Mouse (Mus musculus): Measurements from ENCODE around the gene Magi2. TPM values are rescaled to one million over a fixed set of nuclear protein-coding genes. Genes with fewer than 3 reads are reported as not detected.

Magi2 gene
- polyA plus RNA-seq, 1 experiment: 0.60 TPM

DNA sequence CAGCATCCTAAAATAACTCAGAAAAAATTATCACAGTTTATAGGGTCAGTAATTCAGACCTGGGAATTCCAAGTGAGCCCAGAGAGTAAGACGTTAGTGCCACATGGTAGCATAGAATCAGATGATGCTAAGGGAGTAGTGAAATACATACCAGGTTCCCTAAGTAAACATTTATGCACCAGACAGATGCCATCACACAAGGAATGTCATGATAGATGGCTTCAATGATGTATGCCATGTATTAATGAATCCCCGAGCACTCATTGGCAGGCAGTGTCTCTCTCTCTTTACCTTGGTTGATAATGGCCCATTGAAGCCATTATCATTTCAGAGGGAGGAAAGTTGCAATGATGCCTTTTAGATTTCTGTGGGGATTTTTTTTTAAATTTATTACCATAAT is 490.5 kb downstream of the Magi2 start:
- no peaks in the 10 kb centered on the region for H3K27me3 ChIP-seq (ENCODE audit: control insufficient read depth, insufficient read depth, low read length)
- no peaks in the 10 kb centered on the region for H3K36me3 ChIP-seq (ENCODE audit: control insufficient read depth, insufficient read depth, low read length)
- 80% methylated on average over 2 of the region's 2 CpGs for WGBS
- H3K4me3 ChIP-seq (ENCODE audit: low read depth, low read length): no peak overlapping the region
- no peak overlapping the region for H3K27ac ChIP-seq (ENCODE audit: insufficient read depth, low read depth, low read length)
- TF ChIP-seq CTCF (IDR thresholded peaks at IDR 0.05; ENCODE audit: extremely low read depth, insufficient read length, insufficient replicate concordance, low read depth, low read length) (no peak), POLR2A (IDR thresholded peaks at IDR 0.05; ENCODE audit: low read depth, low read length) (no peak)
- H3K4me1 ChIP-seq (ENCODE audit: control insufficient read depth, insufficient read depth, insufficient read length, low read length): no peaks in the 10 kb centered on the region

DNA sequence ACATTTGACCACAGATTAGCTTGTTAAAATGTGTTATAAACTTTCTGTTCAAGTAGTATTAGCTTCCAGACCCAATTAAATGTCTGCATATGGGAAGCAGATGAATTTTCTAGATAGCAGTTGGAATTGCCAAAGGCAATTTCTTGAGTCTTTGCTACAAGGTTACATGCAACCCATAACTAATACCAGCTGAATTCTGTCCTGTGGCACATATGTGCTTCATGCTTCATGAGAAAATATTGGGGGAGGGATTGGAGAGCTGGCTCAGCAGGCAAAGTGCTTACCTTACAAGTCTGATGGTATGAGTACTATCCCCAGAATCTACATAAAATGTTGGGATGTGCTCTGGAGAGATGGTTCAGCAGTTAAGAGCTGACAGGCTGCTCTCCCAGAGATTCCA is 499.4 kb downstream of the Magi2 start:
- TF ChIP-seq CTCF (IDR thresholded peaks at IDR 0.05; ENCODE audit: extremely low read depth, insufficient read length, insufficient replicate concordance, low read depth, low read length): no peak
- no peak for TF ChIP-seq POLR2A (IDR thresholded peaks at IDR 0.05; ENCODE audit: low read depth, low read length)
- Histone ChIP-seq H3K36me3 (ENCODE audit: control insufficient read depth, insufficient read depth, low read length) (no peaks in the 10 kb centered on the region), H3K27me3 (ENCODE audit: control insufficient read depth, insufficient read depth, low read length) (no peaks in the 10 kb centered on the region), H3K27ac (ENCODE audit: insufficient read depth, low read depth, low read length) (no peak overlapping the region), H3K4me1 (ENCODE audit: control insufficient read depth, insufficient read depth, insufficient read length, low read length) (no peaks in the 10 kb centered on the region), H3K4me3 (ENCODE audit: low read depth, low read length) (no peak overlapping the region)

DNA sequence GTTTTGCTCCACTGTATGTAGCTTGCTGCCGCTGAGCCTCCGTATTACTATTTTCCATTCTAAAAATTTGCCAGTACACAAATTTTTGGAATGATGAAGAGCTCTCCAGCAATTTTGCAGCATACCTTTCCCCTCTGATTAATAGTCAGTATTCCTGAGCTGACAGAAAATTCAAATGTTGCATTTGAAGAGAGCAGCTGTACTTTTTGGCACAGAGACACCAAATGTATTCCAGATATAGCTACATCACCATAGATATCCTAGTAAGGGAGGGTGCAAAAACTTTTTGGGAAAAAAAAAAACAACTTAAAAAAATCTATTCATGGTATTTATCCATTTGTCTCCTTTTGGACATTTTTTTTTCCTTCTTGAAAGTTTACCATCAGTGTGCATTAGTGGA is 518.5 kb downstream of the Magi2 start:
- TF ChIP-seq CTCF (IDR thresholded peaks at IDR 0.05; ENCODE audit: extremely low read depth, insufficient read length, insufficient replicate concordance, low read depth, low read length) (no peak), POLR2A (IDR thresholded peaks at IDR 0.05; ENCODE audit: low read depth, low read length) (no peak)
- Histone ChIP-seq H3K4me1 (ENCODE audit: control insufficient read depth, insufficient read depth, insufficient read length, low read length) (no peaks in the 10 kb centered on the region), H3K27me3 (ENCODE audit: control insufficient read depth, insufficient read depth, low read length) (no peaks in the 10 kb centered on the region), H3K27ac (ENCODE audit: insufficient read depth, low read depth, low read length) (no peak overlapping the region), H3K4me3 (ENCODE audit: low read depth, low read length) (no peak overlapping the region), H3K36me3 (ENCODE audit: control insufficient read depth, insufficient read depth, low read length) (no peaks in the 10 kb centered on the region)
- WGBS: 93% methylated on average over 2 of the region's 2 CpGs

DNA sequence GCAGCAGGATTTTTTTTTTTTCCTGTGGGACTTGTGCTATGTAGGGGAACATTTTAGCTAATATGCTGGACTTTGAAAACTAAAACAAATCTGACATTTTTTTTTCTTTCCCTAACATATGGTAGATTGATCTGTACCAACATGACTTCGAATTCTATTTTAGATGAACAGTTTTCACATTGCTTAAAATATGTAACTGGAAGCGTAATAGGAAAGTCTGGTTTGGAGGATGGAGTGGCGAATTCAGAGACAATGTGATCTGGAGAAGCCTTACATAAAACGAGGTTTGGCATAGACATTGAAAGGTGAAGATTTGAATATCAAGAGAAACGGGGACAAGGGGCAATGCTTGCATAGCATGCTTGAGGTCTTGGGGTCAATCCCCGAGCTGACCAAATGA is 519.1 kb downstream of the Magi2 start:
- Histone ChIP-seq H3K27ac (ENCODE audit: insufficient read depth, low read depth, low read length) (no peak overlapping the region), H3K36me3 (ENCODE audit: control insufficient read depth, insufficient read depth, low read length) (no peaks in the 10 kb centered on the region), H3K4me1 (ENCODE audit: control insufficient read depth, insufficient read depth, insufficient read length, low read length) (no peaks in the 10 kb centered on the region), H3K27me3 (ENCODE audit: control insufficient read depth, insufficient read depth, low read length) (no peaks in the 10 kb centered on the region), H3K4me3 (ENCODE audit: low read depth, low read length) (no peak overlapping the region)
- 70% methylated on average over 6 of the region's 6 CpGs for WGBS
- TF ChIP-seq POLR2A (IDR thresholded peaks at IDR 0.05; ENCODE audit: low read depth, low read length) (no peak), CTCF (IDR thresholded peaks at IDR 0.05; ENCODE audit: extremely low read depth, insufficient read length, insufficient replicate concordance, low read depth, low read length) (no peak)

DNA sequence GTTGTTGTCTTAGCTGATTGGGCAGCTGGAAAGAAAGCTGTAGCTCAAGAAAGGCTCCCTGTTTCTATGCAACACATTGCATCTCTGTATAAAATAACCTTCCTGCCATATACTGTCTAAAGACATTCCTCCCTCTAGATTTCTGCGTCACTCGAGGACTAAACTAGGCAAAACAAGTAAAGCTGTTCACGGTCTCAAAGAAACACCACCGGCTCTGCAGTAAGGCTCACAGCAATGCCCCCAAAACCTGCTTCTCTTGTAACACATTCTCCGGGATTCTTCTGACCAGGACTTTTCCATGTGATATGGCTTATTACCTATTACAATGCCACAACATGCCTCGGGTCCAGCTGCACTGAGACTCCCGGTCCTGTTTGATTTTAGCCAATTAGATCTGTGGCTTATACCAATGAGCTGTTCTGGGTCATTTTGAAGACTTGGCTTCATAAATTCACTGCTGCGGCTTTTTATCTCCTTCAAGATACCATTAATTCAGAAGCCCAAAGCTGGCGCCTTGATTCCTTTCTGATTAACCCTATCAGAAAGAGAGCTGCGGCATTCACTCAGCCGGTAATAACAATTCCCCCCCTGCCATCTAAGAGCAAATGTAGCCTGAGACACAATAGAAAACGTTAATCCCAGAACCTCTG is 520.2 kb downstream of the Magi2 start:
- H3K4me1 ChIP-seq (ENCODE audit: control insufficient read depth, insufficient read depth, insufficient read length, low read length): no peaks in the 10 kb centered on the region
- no peak overlapping the region for H3K4me3 ChIP-seq (ENCODE audit: low read depth, low read length)
- H3K27me3 ChIP-seq (ENCODE audit: control insufficient read depth, insufficient read depth, low read length): no peaks in the 10 kb centered on the region
- TF ChIP-seq POLR2A (IDR thresholded peaks at IDR 0.05; ENCODE audit: low read depth, low read length) (no peak), CTCF (IDR thresholded peaks at IDR 0.05; ENCODE audit: extremely low read depth, insufficient read length, insufficient replicate concordance, low read depth, low read length) (no peak)
- WGBS: 70% methylated on average over 12 of the region's 12 CpGs
- H3K27ac ChIP-seq (ENCODE audit: insufficient read depth, low read depth, low read length): no peak overlapping the region
- no peaks in the 10 kb centered on the region for H3K36me3 ChIP-seq (ENCODE audit: control insufficient read depth, insufficient read depth, low read length)

DNA sequence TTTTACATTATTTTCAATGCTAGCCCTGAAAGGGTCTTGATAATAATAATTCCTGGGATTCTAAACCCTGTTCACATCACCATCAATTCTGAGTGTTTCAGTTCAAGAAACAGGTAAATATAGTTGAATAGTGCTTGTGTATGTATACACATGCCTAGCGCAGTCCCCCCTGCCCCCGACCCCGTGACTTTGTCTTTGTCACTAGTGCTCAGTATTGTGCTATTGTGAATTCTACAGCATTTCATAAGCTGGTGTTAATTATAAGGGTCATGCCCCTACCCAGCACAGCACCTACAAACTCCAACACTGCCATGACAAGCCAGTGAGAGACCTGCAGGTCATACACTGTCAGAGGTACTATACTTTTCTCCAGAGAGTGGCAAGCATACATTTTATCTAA is 520.8 kb downstream of the Magi2 start:
- 87% methylated on average over 3 of the region's 3 CpGs for WGBS
- Histone ChIP-seq H3K4me1 (ENCODE audit: control insufficient read depth, insufficient read depth, insufficient read length, low read length) (no peaks in the 10 kb centered on the region), H3K27ac (ENCODE audit: insufficient read depth, low read depth, low read length) (no peak overlapping the region), H3K36me3 (ENCODE audit: control insufficient read depth, insufficient read depth, low read length) (no peaks in the 10 kb centered on the region), H3K27me3 (ENCODE audit: control insufficient read depth, insufficient read depth, low read length) (no peaks in the 10 kb centered on the region), H3K4me3 (ENCODE audit: low read depth, low read length) (no peak overlapping the region)
- TF ChIP-seq POLR2A (IDR thresholded peaks at IDR 0.05; ENCODE audit: low read depth, low read length): no peak
- no peak for TF ChIP-seq CTCF (IDR thresholded peaks at IDR 0.05; ENCODE audit: extremely low read depth, insufficient read length, insufficient replicate concordance, low read depth, low read length)

DNA sequence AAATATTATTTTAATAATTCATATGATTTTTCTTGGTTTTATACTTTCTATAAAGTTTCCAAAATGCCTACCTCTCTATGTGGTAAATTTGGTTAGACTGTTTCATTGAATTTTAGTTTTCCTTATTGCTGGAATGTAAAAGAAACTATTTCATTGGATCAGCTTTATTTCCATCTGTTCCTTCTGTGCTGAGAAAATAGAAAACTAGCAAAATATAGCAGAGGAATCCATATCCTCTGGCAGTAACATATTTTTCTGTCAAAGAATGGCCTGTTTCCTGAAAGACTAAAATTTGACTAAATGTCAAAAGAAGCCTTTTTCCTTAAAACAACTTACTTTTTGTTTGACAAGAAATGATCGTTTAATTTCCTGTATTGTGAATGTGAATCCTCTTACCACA is 552.4 kb downstream of the Magi2 start:
- TF ChIP-seq CTCF (IDR thresholded peaks at IDR 0.05; ENCODE audit: extremely low read depth, insufficient read length, insufficient replicate concordance, low read depth, low read length) (no peak), POLR2A (IDR thresholded peaks at IDR 0.05; ENCODE audit: low read depth, low read length) (no peak)
- H3K36me3 ChIP-seq (ENCODE audit: control insufficient read depth, insufficient read depth, low read length): no peaks in the 10 kb centered on the region
- H3K27me3 ChIP-seq (ENCODE audit: control insufficient read depth, insufficient read depth, low read length): no peaks in the 10 kb centered on the region
- 92% methylated on average over 1 of the region's 1 CpGs for WGBS
- no peak overlapping the region for H3K4me3 ChIP-seq (ENCODE audit: low read depth, low read length)
- no peaks in the 10 kb centered on the region for H3K4me1 ChIP-seq (ENCODE audit: control insufficient read depth, insufficient read depth, insufficient read length, low read length)
- H3K27ac ChIP-seq (ENCODE audit: insufficient read depth, low read depth, low read length): no peak overlapping the region
